Mouse (Mus musculus): Measurements from ENCODE around the gene Aldh4a1.

Aldh4a1 gene

GRCm38 (mm10) chr4:139669847-139670246 lies 47.2 kb downstream of the Aldh4a1 start:
- peak; percentile 10 for DNase-seq (ENCODE audit: low read depth, low spot score)

GRCm38 (mm10) chr4:139675696-139676095 lies 53.0 kb downstream of the Aldh4a1 start:
- no peak for DNase-seq (ENCODE audit: low read depth, low spot score)

- no peak for DNase-seq (ENCODE audit: low read depth, low spot score)
Observed at GRCm38 (mm10) chr4:139683728-139684638, 61.3 kb downstream of the Aldh4a1 start.

- no peak for DNase-seq (ENCODE audit: low read depth, low spot score)
Observed at GRCm38 (mm10) chr4:139684639-139685017, 62.0 kb downstream of the Aldh4a1 start.

- no peak for DNase-seq (ENCODE audit: low read depth, low spot score)
Observed at GRCm38 (mm10) chr4:139688058-139688457, 65.4 kb downstream of the Aldh4a1 start.

- DNase-seq (ENCODE audit: low read depth, low spot score) = no peak
Observed at GRCm38 (mm10) chr4:139689627-139690269, 67.1 kb downstream of the Aldh4a1 start.

GRCm38 (mm10) chr4:139693315-139693714 lies 70.6 kb downstream of the Aldh4a1 start:
- no peak for DNase-seq (ENCODE audit: low read depth, low spot score)

- DNase-seq (ENCODE audit: low read depth, low spot score) = no peak
Observed at GRCm38 (mm10) chr4:139697755-139698154, 75.1 kb downstream of the Aldh4a1 start.

- no peak for DNase-seq (ENCODE audit: low read depth, low spot score)
Observed at GRCm38 (mm10) chr4:139698602-139699001, 75.9 kb downstream of the Aldh4a1 start.

Data from telencephalon, adult 2 months (tissue).